Mouse (Mus musculus) liver (tissue): Measurements from ENCODE around the gene Tiam2.

Experiments
- DNase-seq: peaks from one replicate; pipeline ENCODE4 v3.0.0-alpha.2; 2020; ENCODE audit warnings: mixed read lengths

Tiam2 gene

GRCm38 (mm10) chr17:3500936-3501335 is 174.6 kb downstream of the Tiam2 start:
- no peak for DNase-seq

GRCm38 (mm10) chr17:3505711-3506110 is 179.3 kb downstream of the Tiam2 start:
- DNase-seq: no peak

- no peak for DNase-seq
These were observed 180.1 kb downstream of the Tiam2 start for GRCm38 (mm10) chr17:3506508-3506907.

- DNase-seq: peak; percentile 50
These were observed 183.5 kb downstream of the Tiam2 start for GRCm38 (mm10) chr17:3509841-3510240.

GRCm38 (mm10) chr17:3514316-3514715 is 187.9 kb downstream of the Tiam2 start:
- no peak for DNase-seq

- DNase-seq: no peak
These were observed 189.5 kb downstream of the Tiam2 start for GRCm38 (mm10) chr17:3515851-3516250.

GRCm38 (mm10) chr17:3516406-3516805 is 190.0 kb downstream of the Tiam2 start:
- no peak for DNase-seq

GRCm38 (mm10) chr17:3520344-3520743 is 194.0 kb downstream of the Tiam2 start:
- DNase-seq: no peak

GRCm38 (mm10) chr17:3527841-3528471 is 201.6 kb downstream of the Tiam2 start:
- DNase-seq: peak; percentile 26

GRCm38 (mm10) chr17:3529523-3529922 is 203.2 kb downstream of the Tiam2 start:
- DNase-seq: no peak

GRCm38 (mm10) chr17:3530549-3530948 is 204.2 kb downstream of the Tiam2 start:
- DNase-seq: no peak

GRCm38 (mm10) chr17:3531641-3532040 is 205.3 kb downstream of the Tiam2 start:
- no peak for DNase-seq

GRCm38 (mm10) chr17:3532254-3532653 is 205.9 kb downstream of the Tiam2 start, which contains the start of gene Cldn20:
Cldn20 (plus strand) TSS chr17:3532554.
- no peak for DNase-seq

- DNase-seq: no peak
These were observed 207.1 kb downstream of the Tiam2 start for GRCm38 (mm10) chr17:3533425-3533824.

GRCm38 (mm10) chr17:3540304-3540703 is 213.9 kb downstream of the Tiam2 start:
- no peak for DNase-seq

- no peak for DNase-seq
These were observed 214.7 kb downstream of the Tiam2 start for GRCm38 (mm10) chr17:3541033-3541432.

GRCm38 (mm10) chr17:3547725-3548124 is 221.4 kb downstream of the Tiam2 start:
- DNase-seq: no peak

GRCm38 (mm10) chr17:3556251-3556650 is 229.9 kb downstream of the Tiam2 start:
- peak; percentile 19 for DNase-seq

- peak; percentile 97 for DNase-seq
These were observed 231.2 kb downstream of the Tiam2 start, which contains the start of gene Tfb1m for GRCm38 (mm10) chr17:3557331-3558311. Tfb1m (minus strand) TSS chr17:3557781.

- DNase-seq: peak; percentile 7
These were observed 232.0 kb downstream of the Tiam2 start for GRCm38 (mm10) chr17:3558356-3558870.

GRCm38 (mm10) chr17:3560534-3560933 is 234.2 kb downstream of the Tiam2 start:
- no peak for DNase-seq

- DNase-seq: peak; percentile 7
These were observed 236.0 kb downstream of the Tiam2 start for GRCm38 (mm10) chr17:3562405-3562804.

GRCm38 (mm10) chr17:3570876-3571275 is 244.5 kb downstream of the Tiam2 start:
- peak; percentile 51 for DNase-seq
